Mouse (Mus musculus) forelimb bud, embryonic 11.5 days (tissue): ENCODE data around the gene Cmtm2a.
"Not testable (repeated sequence)": the region's sequence is repeated elsewhere in the genome, so short reads cannot be mapped to it uniquely, and the experiment has no call there.

Source experiments
- DNase-seq: peaks from one replicate; pipeline ENCODE4 v3.0.0-alpha.2; 2012; ENCODE audit warnings: low read depth, low spot score

The Cmtm2a gene

GRCm38 (mm10) chr8:104294396-104294795 lies 1.4 kb upstream of the Cmtm2a start:
- DNase-seq = no peak

GRCm38 (mm10) chr8:104268937-104269440 lies 24.0 kb downstream of the Cmtm2a start:
- no peak for DNase-seq

GRCm38 (mm10) chr8:104268368-104268767 lies 24.6 kb downstream of the Cmtm2a start:
- no peak for DNase-seq

- not testable (repeated sequence) for DNase-seq
Measured at GRCm38 (mm10) chr8:104264271-104264935, 28.6 kb downstream of the Cmtm2a start.

GRCm38 (mm10) chr8:104261802-104262201 lies 31.2 kb downstream of the Cmtm2a start:
- not testable (repeated sequence) for DNase-seq

GRCm38 (mm10) chr8:104253016-104253415 lies 40.0 kb downstream of the Cmtm2a start:
- DNase-seq = peak; percentile 9

GRCm38 (mm10) chr8:104251461-104251860 lies 41.5 kb downstream of the Cmtm2a start:
- DNase-seq = peak; percentile 6

- peak; percentile 97 for DNase-seq
Measured at GRCm38 (mm10) chr8:104250439-104251367, 42.3 kb downstream of the Cmtm2a start, which contains the start of gene Cklf. Cklf (plus strand) TSS chr8:104250861.

GRCm38 (mm10) chr8:104249442-104249996 lies 43.5 kb downstream of the Cmtm2a start:
- DNase-seq = no peak

- DNase-seq = peak; percentile 58
Measured at GRCm38 (mm10) chr8:104248276-104248675, 44.7 kb downstream of the Cmtm2a start, which contains the start of gene Tk2. Tk2 (minus strand) TSS chr8:104248558.

- DNase-seq = peak; percentile 5
Measured at GRCm38 (mm10) chr8:104247908-104248275, 45.1 kb downstream of the Cmtm2a start.

GRCm38 (mm10) chr8:104247054-104247907 lies 45.7 kb downstream of the Cmtm2a start:
- DNase-seq = no peak

- DNase-seq = no peak
Measured at GRCm38 (mm10) chr8:104246621-104247020, 46.4 kb downstream of the Cmtm2a start.

- no peak for DNase-seq
Measured at GRCm38 (mm10) chr8:104242038-104242644, 50.8 kb downstream of the Cmtm2a start.

GRCm38 (mm10) chr8:104239418-104239861 lies 53.5 kb downstream of the Cmtm2a start:
- DNase-seq = no peak

- no peak for DNase-seq
Measured at GRCm38 (mm10) chr8:104234573-104234972, 58.4 kb downstream of the Cmtm2a start.

GRCm38 (mm10) chr8:104232919-104233318 lies 60.1 kb downstream of the Cmtm2a start:
- no peak for DNase-seq

GRCm38 (mm10) chr8:104232039-104232438 lies 60.9 kb downstream of the Cmtm2a start:
- DNase-seq = no peak
